Mouse (Mus musculus): ENCODE data around the gene Gm6657. TPM values are rescaled to one million over a fixed set of nuclear protein-coding genes. Genes with fewer than 3 reads are reported as not detected.

The Gm6657 gene
- not detected in 2 replicates for polyA plus RNA-seq (2012)

- Histone ChIP-seq H3K4me3 (replicated peaks) (no peak within 1 kb of the TSS), H3K4me1 (ENCODE audit: control insufficient read depth) (peaks cover 2% of the 10 kb centered on the region), H3K9me3 (ENCODE audit: control insufficient read depth, low read length) (no peaks in the 10 kb centered on the region), H3K36me3 (ENCODE audit: control insufficient read depth) (no peaks in the 10 kb centered on the region), H3K27me3 (ENCODE audit: control insufficient read depth) (no peaks in the 10 kb centered on the region)
- TF ChIP-seq TAL1 (IDR thresholded peaks at IDR 0.05; ENCODE audit: low read length): no peak
- no peak for TF ChIP-seq GATA1 (IDR thresholded peaks at IDR 0.05; ENCODE audit: low read length)
These were observed at the start of gene Gm6657 for GRCm38 (mm10) chr12:78193942-78194341. Gene Gm6657, plus strand, starts transcription at chr12:78194242.

DNA sequence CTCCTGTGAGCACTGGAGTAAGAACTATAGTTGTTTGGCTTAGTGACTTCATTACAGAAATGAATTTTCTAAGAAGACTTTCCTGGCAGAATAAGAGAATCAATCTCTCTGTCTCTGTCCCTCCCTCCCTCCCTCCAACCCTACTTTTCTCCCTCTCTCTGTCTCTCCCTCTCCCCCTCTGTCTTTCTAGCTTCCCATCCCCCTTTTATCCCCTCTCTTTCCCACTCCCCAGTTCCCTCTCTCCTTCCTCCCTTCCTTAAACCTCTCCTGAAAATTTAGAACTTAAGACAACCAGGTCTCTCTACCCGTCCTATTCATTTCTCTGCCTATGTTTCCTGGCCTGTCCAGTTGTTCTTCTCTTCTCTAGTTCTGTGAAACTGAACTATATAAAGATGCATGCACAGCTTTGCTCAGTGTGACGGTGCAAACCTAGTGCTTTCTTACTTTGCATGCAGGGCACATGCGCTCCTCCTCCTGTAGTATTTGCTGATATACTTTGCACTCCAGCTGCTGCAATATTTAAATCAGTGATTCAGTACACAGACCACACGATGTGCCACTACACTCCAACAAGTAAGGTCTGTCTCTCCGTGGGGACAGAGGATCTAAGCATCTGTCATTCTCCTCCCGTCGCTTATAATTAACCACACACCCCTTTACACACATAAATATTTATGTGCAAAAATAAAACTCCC is 40.6 kb upstream of the Gm6657 start:
- TF ChIP-seq GATA1 (IDR thresholded peaks at IDR 0.05; ENCODE audit: low read length) (no peak), TAL1 (IDR thresholded peaks at IDR 0.05; ENCODE audit: low read length) (no peak)
- no peaks in the 10 kb centered on the region for H3K36me3 ChIP-seq (ENCODE audit: control insufficient read depth)
- no peaks in the 10 kb centered on the region for H3K4me1 ChIP-seq (ENCODE audit: control insufficient read depth)
- H3K4me3 ChIP-seq (replicated peaks): no peak overlapping the region
- H3K9me3 ChIP-seq (ENCODE audit: control insufficient read depth, low read length): no peaks in the 10 kb centered on the region
- H3K27me3 ChIP-seq (ENCODE audit: control insufficient read depth): no peaks in the 10 kb centered on the region

DNA sequence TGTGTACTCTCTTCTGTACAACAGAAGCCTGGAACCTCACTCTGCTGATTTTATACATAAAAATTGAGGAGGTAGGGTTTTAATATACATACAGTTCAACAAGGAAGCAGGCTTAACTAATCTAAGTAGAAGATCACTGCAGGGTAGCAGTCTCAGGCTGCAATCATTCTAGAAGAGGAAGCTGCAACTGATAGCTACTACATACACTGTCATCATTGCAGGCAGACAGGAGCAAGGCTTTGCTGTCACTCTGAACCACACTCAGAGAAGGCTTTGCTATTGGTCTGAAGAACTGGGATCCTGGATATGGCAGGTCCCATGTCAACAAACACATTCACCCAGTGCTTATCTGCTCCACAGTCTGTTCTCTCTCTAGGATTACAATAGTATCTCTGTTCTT is 23.9 kb upstream of the Gm6657 start:
- H3K27me3 ChIP-seq (ENCODE audit: control insufficient read depth): no peaks in the 10 kb centered on the region
- no peak overlapping the region for H3K4me3 ChIP-seq (replicated peaks)
- no peaks in the 10 kb centered on the region for H3K36me3 ChIP-seq (ENCODE audit: control insufficient read depth)
- H3K9me3 ChIP-seq (ENCODE audit: control insufficient read depth, low read length): no peaks in the 10 kb centered on the region
- TF ChIP-seq TAL1 (IDR thresholded peaks at IDR 0.05; ENCODE audit: low read length) (no peak), GATA1 (IDR thresholded peaks at IDR 0.05; ENCODE audit: low read length) (no peak)
- H3K4me1 ChIP-seq (ENCODE audit: control insufficient read depth): no peaks in the 10 kb centered on the region

GRCm38 (mm10) chr12:78173945-78174344 is 20.1 kb upstream of the Gm6657 start:
- Histone ChIP-seq H3K36me3 (ENCODE audit: control insufficient read depth) (no peaks in the 10 kb centered on the region), H3K27me3 (ENCODE audit: control insufficient read depth) (no peaks in the 10 kb centered on the region), H3K4me3 (replicated peaks) (no peak overlapping the region), H3K9me3 (ENCODE audit: control insufficient read depth, low read length) (no peaks in the 10 kb centered on the region), H3K4me1 (ENCODE audit: control insufficient read depth) (no peaks in the 10 kb centered on the region)
- no peak for TF ChIP-seq GATA1 (IDR thresholded peaks at IDR 0.05; ENCODE audit: low read length)
- no peak for TF ChIP-seq TAL1 (IDR thresholded peaks at IDR 0.05; ENCODE audit: low read length)

GRCm38 (mm10) chr12:78174671-78175070 is 19.4 kb upstream of the Gm6657 start:
- Histone ChIP-seq H3K27me3 (ENCODE audit: control insufficient read depth) (no peaks in the 10 kb centered on the region), H3K36me3 (ENCODE audit: control insufficient read depth) (no peaks in the 10 kb centered on the region), H3K4me1 (ENCODE audit: control insufficient read depth) (no peaks in the 10 kb centered on the region), H3K4me3 (replicated peaks) (no peak overlapping the region), H3K9me3 (ENCODE audit: control insufficient read depth, low read length) (no peaks in the 10 kb centered on the region)
- TF ChIP-seq GATA1 (IDR thresholded peaks at IDR 0.05; ENCODE audit: low read length): no peak
- no peak for TF ChIP-seq TAL1 (IDR thresholded peaks at IDR 0.05; ENCODE audit: low read length)

DNA sequence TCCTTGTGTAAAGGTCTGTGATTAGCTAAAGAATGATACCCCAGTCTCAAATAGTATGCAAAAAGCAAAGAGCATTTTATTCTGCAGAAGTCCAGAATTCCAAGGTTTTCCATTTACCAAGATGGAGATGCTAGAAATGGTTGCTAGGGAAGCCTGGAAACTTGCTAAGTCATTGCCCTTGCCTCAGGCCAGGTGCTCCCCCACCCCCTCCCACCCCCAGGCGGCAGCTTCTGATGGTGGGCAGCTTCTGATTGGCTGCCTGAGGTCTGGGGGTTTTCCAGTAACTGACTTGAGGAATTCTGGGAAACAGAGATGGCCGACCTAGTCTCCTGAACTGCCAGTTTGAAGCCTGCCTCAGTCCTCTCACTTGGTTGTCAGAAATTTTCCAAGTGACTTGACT is 12.6 kb upstream of the Gm6657 start:
- H3K27me3 ChIP-seq (ENCODE audit: control insufficient read depth): no peaks in the 10 kb centered on the region
- TF ChIP-seq TAL1 (IDR thresholded peaks at IDR 0.05; ENCODE audit: low read length): no peak
- no peak for TF ChIP-seq GATA1 (IDR thresholded peaks at IDR 0.05; ENCODE audit: low read length)

GRCm38 (mm10) chr12:78195368-78195767 is 1.3 kb downstream of the Gm6657 start:
- H3K9me3 ChIP-seq (ENCODE audit: control insufficient read depth, low read length): no peaks in the 10 kb centered on the region
- H3K36me3 ChIP-seq (ENCODE audit: control insufficient read depth): no peaks in the 10 kb centered on the region
- H3K4me1 ChIP-seq (ENCODE audit: control insufficient read depth): peaks cover 2% of the 10 kb centered on the region
- TF ChIP-seq TAL1 (IDR thresholded peaks at IDR 0.05; ENCODE audit: low read length) (no peak), GATA1 (IDR thresholded peaks at IDR 0.05; ENCODE audit: low read length) (no peak)
- H3K27me3 ChIP-seq (ENCODE audit: control insufficient read depth): no peaks in the 10 kb centered on the region
- no peak overlapping the region for H3K4me3 ChIP-seq (replicated peaks)

More for the DNA sequence above, 12.6 kb upstream of the Gm6657 start:
- Histone ChIP-seq H3K4me1 (ENCODE audit: control insufficient read depth) (no peaks in the 10 kb centered on the region), H3K4me3 (replicated peaks) (no peak overlapping the region), H3K36me3 (ENCODE audit: control insufficient read depth) (no peaks in the 10 kb centered on the region), H3K9me3 (ENCODE audit: control insufficient read depth, low read length) (no peaks in the 10 kb centered on the region)

- Histone ChIP-seq H3K4me1 (ENCODE audit: control insufficient read depth) (no peaks in the 10 kb centered on the region), H3K9me3 (ENCODE audit: control insufficient read depth, low read length) (no peaks in the 10 kb centered on the region), H3K4me3 (replicated peaks) (no peak overlapping the region), H3K27me3 (ENCODE audit: control insufficient read depth) (no peaks in the 10 kb centered on the region), H3K36me3 (ENCODE audit: control insufficient read depth) (no peaks in the 10 kb centered on the region)
- TF ChIP-seq TAL1 (IDR thresholded peaks at IDR 0.05; ENCODE audit: low read length) (no peak), GATA1 (IDR thresholded peaks at IDR 0.05; ENCODE audit: low read length) (no peak)
These were observed 9.6 kb downstream of the Gm6657 start for GRCm38 (mm10) chr12:78203646-78204045.

GRCm38 (mm10) chr12:78205915-78206570 is 12.0 kb downstream of the Gm6657 start:
- TF ChIP-seq GATA1 (IDR thresholded peaks at IDR 0.05; ENCODE audit: low read length) (no peak), TAL1 (IDR thresholded peaks at IDR 0.05; ENCODE audit: low read length) (no peak)
- no peaks in the 10 kb centered on the region for H3K4me1 ChIP-seq (ENCODE audit: control insufficient read depth)
- H3K4me3 ChIP-seq (replicated peaks): no peak overlapping the region
- no peaks in the 10 kb centered on the region for H3K9me3 ChIP-seq (ENCODE audit: control insufficient read depth, low read length)
- H3K27me3 ChIP-seq (ENCODE audit: control insufficient read depth): no peaks in the 10 kb centered on the region
- no peaks in the 10 kb centered on the region for H3K36me3 ChIP-seq (ENCODE audit: control insufficient read depth)
